In the genomic region with DNA sequence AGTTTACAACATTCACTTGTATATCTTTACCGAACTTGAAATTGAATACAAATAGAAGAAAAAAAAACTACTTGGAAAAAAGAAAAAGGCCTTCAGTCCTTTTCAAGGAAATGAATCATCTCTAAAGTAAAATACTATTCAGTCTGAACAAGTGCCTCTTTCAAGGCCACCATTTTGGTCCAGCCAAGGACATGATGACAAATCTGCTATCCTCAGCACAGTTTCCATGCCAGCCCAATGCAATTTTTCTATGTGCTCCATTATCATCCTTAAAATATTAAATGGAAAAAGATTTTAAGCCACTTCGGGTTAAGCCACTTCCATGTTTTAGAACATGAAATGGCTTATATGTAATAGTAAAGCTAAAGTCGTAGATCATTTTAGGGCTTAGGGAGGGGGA, we compare ENCODE assay signal across 17 mouse cellular contexts.
"Had no signal": no experiment of that assay in that cellular context is flagged by ENCODE, and none has a peak within 500 bp of the region (broad histone marks: within the 10 kb centered on the region; RNA-seq: fewer than 3 reads in every experiment).

No protein-coding gene starts in this region.

- DNase-seq: gastrocnemius, adult 2 months; gastrocnemius, postnatal 10 days; gastrocnemius, postnatal 36 days; heart, adult 11 months; heart, adult 2 months; heart, postnatal 14 days; heart, postnatal 36 days; kidney, adult 11 months; kidney, adult 2 months; kidney, adult 9 months; kidney, postnatal 14 days; kidney, postnatal 36 days; layer of hippocampus, adult 9-11 months; layer of hippocampus, postnatal 36 days; liver; liver, embryonic 13.5 days; liver, postnatal 0 days had no signal
